Mouse (Mus musculus) G1E-ER4 (cell line): ENCODE data around the gene Gm20715. TPM values are rescaled to one million over a fixed set of nuclear protein-coding genes. Genes with fewer than 3 reads are reported as not detected.

Source experiments
- GATA1 ChIP-seq: IDR thresholded peaks from one replicate; pipeline ENCODE4 v1.8.0; 2012; ENCODE audit warnings: low read length, inconsistent platforms
- polyA plus RNA-seq: library from polyadenylated mRNA; stranded (reverse); fragments of >175 nt; gene quantifications from 2 replicates; pipeline ENCODE4 v1.2.3, GENCODE M21; 2012

Gene Gm20715
- polyA plus RNA-seq, 1 experiment: not detected

GRCm38 (mm10) chr7:6397996-6398975 is 11.8 kb upstream of the Gm20715 start, which contains the start of gene Smim17:
Gene Smim17 (plus strand): TSS chr7:6398715.
- no peak for TF ChIP-seq GATA1

GRCm38 (mm10) chr7:6414626-6415441 is 4.8 kb downstream of the Gm20715 start:
- TF ChIP-seq GATA1: no peak

GRCm38 (mm10) chr7:6415442-6415787 is 5.3 kb downstream of the Gm20715 start:
- TF ChIP-seq GATA1: no peak

- TF ChIP-seq GATA1: no peak
Measured at GRCm38 (mm10) chr7:6419894-6420293, 9.8 kb downstream of the Gm20715 start.

- no peak for TF ChIP-seq GATA1
Measured at GRCm38 (mm10) chr7:6429381-6429780, 19.3 kb downstream of the Gm20715 start.

- TF ChIP-seq GATA1: no peak
Measured at GRCm38 (mm10) chr7:6430342-6430741, 20.3 kb downstream of the Gm20715 start.

- no peak for TF ChIP-seq GATA1
Measured at GRCm38 (mm10) chr7:6438388-6438787, 28.3 kb downstream of the Gm20715 start, which contains the start of gene Olfr1344. Gene Olfr1344 (plus strand): TSS chr7:6438688.

GRCm38 (mm10) chr7:6441173-6441572 is 31.1 kb downstream of the Gm20715 start:
- TF ChIP-seq GATA1: no peak

- no peak for TF ChIP-seq GATA1
Measured at GRCm38 (mm10) chr7:6447771-6448170, 37.7 kb downstream of the Gm20715 start.

GRCm38 (mm10) chr7:6455868-6456267 is 45.8 kb downstream of the Gm20715 start, which contains the start of gene Olfr1336:
Gene Olfr1336 (plus strand): TSS chr7:6456168.
- TF ChIP-seq GATA1: no peak

- TF ChIP-seq GATA1: no peak
Measured at GRCm38 (mm10) chr7:6456399-6456798, 46.3 kb downstream of the Gm20715 start.

GRCm38 (mm10) chr7:6466951-6467350 is 56.9 kb downstream of the Gm20715 start, which contains the start of gene Olfr1346:
Gene Olfr1346 (plus strand): TSS chr7:6467101.
- TF ChIP-seq GATA1: no peak

GRCm38 (mm10) chr7:6486841-6487240 is 76.8 kb downstream of the Gm20715 start, which contains the start of gene Olfr5:
Gene Olfr5 (minus strand): TSS chr7:6486941.
- TF ChIP-seq GATA1: no peak

Other genes with a start within 250 kb of the Gm20715 start
- gene Zfp444, start 238.1 kb upstream of the Gm20715 start, polyA plus RNA-seq: 68.9 and 81.1 TPM in 2 replicates
- gene Galp, start 213.2 kb upstream of the Gm20715 start, polyA plus RNA-seq: not detected in 2 replicates
- gene Zscan5b, start 188.0 kb upstream of the Gm20715 start, polyA plus RNA-seq: not detected in 2 replicates
- gene Epp13, start 157.6 kb upstream of the Gm20715 start, polyA plus RNA-seq: not detected in 2 replicates
- gene Zfp667, start 123.7 kb upstream of the Gm20715 start, polyA plus RNA-seq: 0.16 and 1.4 TPM in 2 replicates
- not detected in 2 replicates for gene Zfp583, start 79.0 kb upstream of the Gm20715 start, polyA plus RNA-seq
- not detected in 2 replicates for gene Gm3854, start 66.5 kb upstream of the Gm20715 start, polyA plus RNA-seq
- 0.02 TPM in 1 of 2 replicates, not detected in the other for gene Zfp78, start 47.0 kb upstream of the Gm20715 start, polyA plus RNA-seq
- gene Zfp28, start 27.0 kb upstream of the Gm20715 start, polyA plus RNA-seq: 0.64 and 0.66 TPM in 2 replicates
- gene Smim17, start 11.6 kb upstream of the Gm20715 start, polyA plus RNA-seq: not detected in 2 replicates
- gene Olfr1344, start 28.4 kb downstream of the Gm20715 start, polyA plus RNA-seq: not detected in 2 replicates
- gene Olfr1336, start 45.9 kb downstream of the Gm20715 start, polyA plus RNA-seq: not detected in 2 replicates
- gene Olfr1346, start 56.8 kb downstream of the Gm20715 start, polyA plus RNA-seq: not detected in 2 replicates
- gene Olfr5, start 76.7 kb downstream of the Gm20715 start, polyA plus RNA-seq: not detected in 2 replicates
- gene Olfr1347, start 89.5 kb downstream of the Gm20715 start, polyA plus RNA-seq: not detected in 2 replicates
- not detected in 2 replicates for gene Olfr1348, start 98.5 kb downstream of the Gm20715 start, polyA plus RNA-seq
- not detected in 2 replicates for gene Olfr1349, start 112.7 kb downstream of the Gm20715 start, polyA plus RNA-seq
- not detected in 2 replicates for gene Olfr1350, start 154.6 kb downstream of the Gm20715 start, polyA plus RNA-seq